Mouse (Mus musculus) forebrain, embryonic 14.5 days (tissue): ENCODE measurements around the gene Egflam. TPM values are rescaled to one million over a fixed set of nuclear protein-coding genes. Genes with fewer than 3 reads are reported as not detected.

Experiments
- ATAC-seq: fragments of 200-750 bp; cut with Nextera tagmentation; 2 replicates; pipeline ENCODE4 v1.8.0; 2017; ENCODE audit warnings: mild to moderate bottlenecking, moderate library complexity
- DNase-seq: peaks from one replicate; pipeline ENCODE4 v3.0.0-alpha.2; 2015; ENCODE audit warnings: low spot score
- H3K27ac ChIP-seq: fragments of 300-500 bp; sonication (generic); 2 replicates; pipeline ENCODE4 v1.5.1; 2014; ENCODE audit warnings: low read depth, mild to moderate bottlenecking, control low read depth, low read length, moderate library complexity
- H3K27me3 ChIP-seq: fragments of 300-500 bp; sonication (generic); replicated peaks from 2 replicates; pipeline ENCODE4 v1.6.1; 2014; ENCODE audit warnings: low read length, control low read depth, mixed read lengths; ENCODE audit not compliant: control insufficient read depth, insufficient read depth
- H3K36me3 ChIP-seq: fragments of 300-500 bp; sonication (generic); 2 replicates; pipeline ENCODE4 v1.6.1; 2014; ENCODE audit warnings: low read length, control low read depth; ENCODE audit not compliant: control insufficient read depth, insufficient read depth
- H3K4me1 ChIP-seq: fragments of 300-500 bp; sonication (generic); 2 replicates; pipeline ENCODE4 v1.6.1; 2014; ENCODE audit warnings: antibody characterized with exemption, low read length, control low read depth; ENCODE audit not compliant: control insufficient read depth, insufficient read depth
- H3K4me2 ChIP-seq: fragments of 300-500 bp; sonication (generic); 2 replicates; pipeline ENCODE4 v1.6.1; 2014; ENCODE audit warnings: mild to moderate bottlenecking, control low read depth, low read length
- H3K4me3 ChIP-seq: fragments of 300-500 bp; sonication (generic); 2 replicates; pipeline ENCODE4 v1.5.1; 2014; ENCODE audit warnings: low read depth, low read length, control low read depth
- H3K9ac ChIP-seq: fragments of 300-500 bp; sonication (generic); 2 replicates; pipeline ENCODE4 v1.6.1; 2014; ENCODE audit warnings: mild to moderate bottlenecking, low read length, control low read depth, moderate library complexity
- H3K9me3 ChIP-seq: fragments of 300-500 bp; sonication (generic); replicated peaks from 2 replicates; pipeline ENCODE4 v1.6.1; 2016; ENCODE audit warnings: low read length, control low read depth, mixed read lengths; ENCODE audit not compliant: control insufficient read depth
- WGBS: fragments of 180-500 bp; shearing (Covaris S2); extraction: QIAGEN DNeasy Blood & Tissue Kit; methylation state at CpG from one replicate; pipeline ENCODE4 v1.1.7; 2014; 5-methylcytosine and 5-hydroxymethylcytosine counted together
- polyA plus RNA-seq: library from polyadenylated mRNA; unstranded; fragments of >200 nt; fragmentation: Nextera tagmentation; extraction: Ambion mirVana; gene quantifications from 2 replicates; pipeline ENCODE4 v1.2.1, GENCODE M21; 2014

The Egflam gene
- polyA plus RNA-seq, 1 experiment from 2014 or later: 3.7 TPM

DNA sequence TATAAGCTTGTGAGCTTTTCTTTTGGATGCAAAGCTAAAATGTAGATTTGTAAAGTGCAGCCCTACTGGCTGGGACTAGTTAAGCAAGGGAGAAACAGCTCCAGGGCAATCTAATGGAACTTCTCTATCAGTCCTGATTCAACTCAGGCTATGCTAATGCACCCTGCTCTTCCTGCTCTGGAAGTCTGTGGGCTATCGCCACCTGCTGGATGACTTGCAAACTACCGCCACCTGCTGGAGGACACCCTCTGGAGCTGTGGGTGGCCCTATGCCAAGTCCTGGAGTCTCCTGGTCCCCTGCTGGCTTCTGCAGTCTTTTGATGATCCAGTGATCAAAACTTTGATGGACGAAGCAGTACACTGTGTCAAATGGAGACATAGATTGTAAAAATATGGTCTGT is 134.4 kb downstream of the Egflam start:
- Histone ChIP-seq H3K36me3 (no peaks in the 10 kb centered on the region), H3K27ac (no peak overlapping the region), H3K9me3 (no peaks in the 10 kb centered on the region), H3K4me3 (no peak overlapping the region), H3K4me1 (no peaks in the 10 kb centered on the region), H3K4me2 (no peak overlapping the region), H3K27me3 (no peaks in the 10 kb centered on the region), H3K9ac (no peak overlapping the region)
- DNase-seq (peak; percentile 87), ATAC-seq (peak; percentile 78)
- 10% methylated on average over 3 of the region's 3 CpGs for WGBS

DNA sequence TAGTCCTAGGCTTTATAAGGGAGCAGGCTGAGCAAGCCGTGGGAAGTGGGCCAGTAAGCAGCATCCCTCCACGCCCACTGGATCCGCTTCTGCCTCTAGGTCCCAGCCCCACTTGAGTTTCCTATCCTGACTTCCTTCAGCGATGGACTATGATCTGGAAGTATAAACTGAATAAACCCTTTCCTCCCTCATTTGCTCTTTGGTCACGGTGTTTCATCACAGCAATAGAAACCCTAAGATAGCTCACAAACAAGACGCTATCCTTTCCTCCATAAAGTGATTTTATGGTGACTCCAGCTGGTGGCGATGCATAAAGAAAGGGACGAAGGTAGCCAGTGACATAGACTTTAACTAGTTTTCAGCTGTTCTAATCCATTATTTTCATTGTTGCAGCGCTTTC is 134.9 kb downstream of the Egflam start:
- Histone ChIP-seq H3K9ac (no peak overlapping the region), H3K36me3 (no peaks in the 10 kb centered on the region), H3K27me3 (no peaks in the 10 kb centered on the region), H3K4me2 (no peak overlapping the region), H3K9me3 (no peaks in the 10 kb centered on the region), H3K27ac (no peak overlapping the region), H3K4me3 (no peak overlapping the region), H3K4me1 (no peaks in the 10 kb centered on the region)
- DNase-seq: no peak
- ATAC-seq: no peak
- 91% methylated on average over 9 of the region's 9 CpGs for WGBS

- H3K36me3 ChIP-seq: no peaks in the 10 kb centered on the region
- ATAC-seq (no peak), DNase-seq (no peak)
- H3K4me3 ChIP-seq: no peak overlapping the region
- H3K4me1 ChIP-seq: no peaks in the 10 kb centered on the region
- no peak overlapping the region for H3K9ac ChIP-seq
- no peaks in the 10 kb centered on the region for H3K27me3 ChIP-seq
- 91% methylated on average over 1 of the region's 1 CpGs for WGBS
- H3K4me2 ChIP-seq: no peak overlapping the region
- no peaks in the 10 kb centered on the region for H3K9me3 ChIP-seq
- no peak overlapping the region for H3K27ac ChIP-seq
These were observed 136.8 kb downstream of the Egflam start for GRCm38 (mm10) chr15:7261371-7261770.

GRCm38 (mm10) chr15:7256577-7256976 is 141.6 kb downstream of the Egflam start:
- H3K9me3 ChIP-seq: no peaks in the 10 kb centered on the region
- no peak overlapping the region for H3K4me2 ChIP-seq
- no peak for ATAC-seq
- WGBS: 92% methylated on average over 3 of the region's 3 CpGs
- no peaks in the 10 kb centered on the region for H3K27me3 ChIP-seq
- no peak overlapping the region for H3K4me3 ChIP-seq
- H3K9ac ChIP-seq: no peak overlapping the region
- DNase-seq: no peak
- no peaks in the 10 kb centered on the region for H3K4me1 ChIP-seq
- no peak overlapping the region for H3K27ac ChIP-seq
- H3K36me3 ChIP-seq: no peaks in the 10 kb centered on the region

DNA sequence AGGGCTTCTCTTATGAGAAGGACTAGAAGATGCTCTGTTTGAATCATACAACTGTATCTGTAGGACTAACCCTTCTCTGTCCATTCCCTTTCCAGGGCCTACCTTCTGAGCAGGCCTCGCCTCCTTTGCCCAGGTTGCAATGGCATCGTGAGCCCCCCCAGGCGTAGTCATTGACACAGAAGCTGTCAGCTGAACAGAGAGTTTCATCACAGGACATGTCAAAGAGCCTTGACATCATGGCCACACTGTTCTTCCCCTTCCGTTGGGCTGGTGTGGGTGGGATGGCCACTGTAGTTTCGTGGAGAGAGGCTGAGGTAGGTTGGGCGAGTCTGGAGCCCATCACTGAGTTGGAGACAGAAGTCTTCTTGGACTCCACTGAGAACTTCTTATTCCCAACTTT is 144.9 kb downstream of the Egflam start:
- Histone ChIP-seq H3K36me3 (no peaks in the 10 kb centered on the region), H3K27me3 (no peaks in the 10 kb centered on the region), H3K4me2 (no peak overlapping the region), H3K4me1 (no peaks in the 10 kb centered on the region), H3K4me3 (no peak overlapping the region), H3K27ac (no peak overlapping the region), H3K9ac (no peak overlapping the region), H3K9me3 (no peaks in the 10 kb centered on the region)
- ATAC-seq (no peak), DNase-seq (no peak)
- 92% methylated on average over 6 of the region's 6 CpGs for WGBS

GRCm38 (mm10) chr15:7252106-7252636 is 146.0 kb downstream of the Egflam start:
- Histone ChIP-seq H3K27ac (no peak overlapping the region), H3K4me2 (no peak overlapping the region), H3K9ac (no peak overlapping the region), H3K27me3 (no peaks in the 10 kb centered on the region), H3K36me3 (no peaks in the 10 kb centered on the region), H3K4me1 (no peaks in the 10 kb centered on the region), H3K9me3 (no peaks in the 10 kb centered on the region), H3K4me3 (no peak overlapping the region)
- WGBS: 78% methylated on average over 12 of the region's 12 CpGs
- no peak for ATAC-seq
- no peak for DNase-seq

DNA sequence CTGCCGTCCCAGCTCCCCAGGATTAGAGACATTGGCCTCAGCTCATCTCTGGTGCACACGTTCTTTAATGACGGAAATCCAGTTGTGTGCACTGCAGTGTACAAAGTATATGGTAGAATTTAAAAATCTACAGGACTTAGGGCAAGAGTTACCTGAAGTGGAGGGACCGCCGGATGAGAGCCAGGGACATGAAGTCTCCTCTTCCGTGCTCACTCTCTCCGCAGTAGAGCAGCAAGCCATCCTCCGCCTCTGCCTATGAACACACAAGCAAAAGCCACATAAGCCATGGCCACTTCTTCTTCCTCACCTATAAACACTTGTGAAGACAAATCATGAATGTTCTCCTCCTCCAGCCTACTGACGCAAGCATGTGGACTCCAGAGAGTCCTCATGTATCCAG is 147.2 kb downstream of the Egflam start:
- ATAC-seq (no peak), DNase-seq (no peak)
- Histone ChIP-seq H3K9ac (no peak overlapping the region), H3K4me1 (no peaks in the 10 kb centered on the region), H3K4me2 (no peak overlapping the region), H3K4me3 (no peak overlapping the region), H3K36me3 (no peaks in the 10 kb centered on the region), H3K27ac (no peak overlapping the region), H3K9me3 (no peaks in the 10 kb centered on the region), H3K27me3 (no peaks in the 10 kb centered on the region)
- 94% methylated on average over 9 of the region's 9 CpGs for WGBS

DNA sequence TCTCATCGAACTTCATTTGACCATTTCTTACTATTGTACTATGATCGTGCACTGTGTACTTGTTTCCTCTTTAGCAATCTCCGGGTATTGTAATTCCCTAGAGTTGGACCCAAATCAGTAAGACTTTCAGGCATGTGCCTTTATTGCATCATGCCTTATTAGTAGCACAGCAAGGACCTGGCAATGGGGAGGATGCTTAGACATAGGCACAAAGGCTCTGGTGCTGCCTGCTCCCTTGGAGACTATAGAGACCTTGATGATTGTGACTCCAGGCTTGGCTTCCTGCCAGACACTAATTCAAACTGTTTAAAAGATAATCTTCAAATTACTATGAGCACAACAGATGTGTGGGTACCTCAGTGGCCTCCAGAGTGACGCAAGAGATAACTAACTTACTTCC is 149.0 kb downstream of the Egflam start:
- Histone ChIP-seq H3K27me3 (no peaks in the 10 kb centered on the region), H3K36me3 (no peaks in the 10 kb centered on the region), H3K27ac (no peak overlapping the region), H3K4me3 (no peak overlapping the region), H3K4me2 (no peak overlapping the region), H3K9me3 (no peaks in the 10 kb centered on the region), H3K9ac (no peak overlapping the region), H3K4me1 (no peaks in the 10 kb centered on the region)
- no peak for DNase-seq
- ATAC-seq: no peak
- WGBS: 57% methylated on average over 4 of the region's 4 CpGs

DNA sequence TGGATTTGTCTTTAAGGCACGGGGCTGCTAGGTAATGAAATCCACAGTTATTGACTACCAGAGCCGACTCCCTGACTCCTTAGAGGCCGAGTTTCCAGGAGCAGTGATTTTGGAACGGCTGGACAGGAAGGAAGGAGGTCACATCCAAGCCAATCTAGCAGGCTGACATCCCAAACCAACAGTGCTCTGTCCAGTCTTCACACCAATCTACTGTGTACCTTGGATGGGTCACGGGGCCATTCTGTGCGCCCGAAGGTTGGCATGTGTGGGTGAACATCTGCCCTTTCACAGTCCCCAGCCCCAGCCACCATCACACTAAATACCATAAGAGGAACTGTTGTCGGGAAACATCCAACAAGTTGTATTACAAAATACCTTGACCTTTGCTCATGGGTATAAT is 150.9 kb downstream of the Egflam start:
- H3K27me3 ChIP-seq: no peaks in the 10 kb centered on the region
- H3K36me3 ChIP-seq: no peaks in the 10 kb centered on the region
- H3K4me1 ChIP-seq: no peaks in the 10 kb centered on the region
- H3K9ac ChIP-seq: no peak overlapping the region
- WGBS: 90% methylated on average over 8 of the region's 8 CpGs
- no peak overlapping the region for H3K4me3 ChIP-seq
- DNase-seq: no peak
- no peaks in the 10 kb centered on the region for H3K9me3 ChIP-seq
- ATAC-seq: no peak
- H3K27ac ChIP-seq: no peak overlapping the region
- no peak overlapping the region for H3K4me2 ChIP-seq
